In the genomic region with DNA sequence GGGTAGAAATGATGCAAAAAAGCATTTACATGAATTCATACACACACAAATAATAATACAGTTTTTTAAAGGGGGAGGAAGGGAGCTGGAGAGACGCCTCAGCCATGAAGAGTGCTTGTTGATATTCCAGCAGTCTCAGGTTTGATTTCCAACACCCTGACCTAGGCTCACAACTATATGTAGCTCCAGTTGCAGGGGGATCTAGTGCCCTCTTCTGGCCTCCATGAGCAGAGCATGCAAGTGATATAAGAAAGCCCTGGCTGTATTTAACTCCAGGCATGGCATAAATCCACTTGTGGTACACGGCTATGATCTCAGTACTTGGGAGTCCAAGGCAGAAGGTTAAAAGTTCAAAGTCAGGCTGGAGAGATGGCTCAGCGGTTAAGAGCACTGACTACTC, we compare ENCODE assay signal across 13 mouse cellular contexts. TPM values are rescaled to one million over a fixed set of nuclear protein-coding genes. Genes with fewer than 3 reads are reported as not detected.
A peak's percentile ranks its signal among the peaks of the same experiment; 100 is the strongest.
DNase-seq lines count a peak whose midpoint lies in the region; ATAC-seq and TF ChIP-seq lines count a peak whose summit lies in the region.
"Had no signal": no experiment of that assay in that cellular context is flagged by ENCODE, and none has a peak within 500 bp of the region (broad histone marks: within the 10 kb centered on the region; RNA-seq: fewer than 3 reads in every experiment).

No protein-coding gene starts in this region.

- no peaks in the 10 kb centered on the region for H3K36me3 ChIP-seq in heart, adult 2 months (ENCODE audit: control insufficient read depth, insufficient read depth, low read length)
- H3K36me3 ChIP-seq in stomach, postnatal 0 days (ENCODE audit: control insufficient read depth, insufficient read depth, low read length), result no peaks in the 10 kb centered on the region
- H3K36me3 ChIP-seq: heart, embryonic 10.5 days; neural tube, embryonic 13.5 days had no signal

- no peaks in the 10 kb centered on the region for H3K79me2 ChIP-seq in heart, adult 2 months (replicated peaks; ENCODE audit: control insufficient read depth, insufficient read depth, low read length)

- TF ChIP-seq EP300 in heart, adult 2 months (IDR thresholded peaks at IDR 0.05; ENCODE audit: insufficient read depth, low read depth, low read length), result no peak
- TF ChIP-seq EP300 in stomach, postnatal 0 days (optimal IDR thresholded peaks at IDR 0.05), result no peak

- intact Hi-C loops in heart, adult 2 months (cut with DNase I), result no loop called here

- peaks cover 3% of the 10 kb centered on the region; the same call in 1 of the 2 replicates for H3K27me3 ChIP-seq in heart, adult 2 months (ENCODE audit: control insufficient read depth, insufficient read depth, low read length)
- no peaks in the 10 kb centered on the region for H3K27me3 ChIP-seq in stomach, postnatal 0 days (ENCODE audit: control insufficient read depth, insufficient read depth, low read length)

- WGBS in heart, adult 2 months, result 63% methylated on average over 3 of the region's 3 CpGs
- 63% methylated on average over 3 of the region's 3 CpGs for WGBS in stomach, postnatal 0 days

- H3K9me3 ChIP-seq in stomach, postnatal 0 days (ENCODE audit: control insufficient read depth, low read length), result no peaks in the 10 kb centered on the region
- H3K9me3 ChIP-seq: heart, embryonic 10.5 days; neural tube, embryonic 13.5 days had no signal

- ATAC-seq in stomach, postnatal 0 days (ENCODE audit: low FRiP score, low TSS enrichment), result no peak
- no peak for ATAC-seq in megakaryocyte-erythroid progenitor cell, adult 5-6 weeks (replicated peaks; ENCODE audit: low FRiP score, low TSS enrichment, poor library complexity, severe bottlenecking)
- ATAC-seq: hindbrain, postnatal 0 days had no signal

- no peak overlapping the region for H3K9ac ChIP-seq in heart, adult 2 months (ENCODE audit: low read depth, low read length)
- no peak overlapping the region for H3K9ac ChIP-seq in stomach, postnatal 0 days (ENCODE audit: low read length)
- H3K9ac ChIP-seq: neural tube, embryonic 13.5 days had no signal

- H3K4me3 ChIP-seq in heart, adult 2 months, result no peak overlapping the region
- no peak overlapping the region for H3K4me3 ChIP-seq in stomach, postnatal 0 days (ENCODE audit: low read depth, low read length)
- H3K4me3 ChIP-seq: heart, embryonic 10.5 days; megakaryocyte, embryonic 14.5 days; neural tube, embryonic 13.5 days had no signal

- no peaks in the 10 kb centered on the region for H3K4me1 ChIP-seq in heart, adult 2 months (ENCODE audit: control insufficient read depth, insufficient read depth, low read length)
- no peaks in the 10 kb centered on the region for H3K4me1 ChIP-seq in stomach, postnatal 0 days (replicated peaks; ENCODE audit: control insufficient read depth, insufficient read depth)
- H3K4me1 ChIP-seq: megakaryocyte, embryonic 14.5 days; neural tube, embryonic 13.5 days had no signal

- peak; percentile 51 for TF ChIP-seq CTCF in heart, adult 2 months (IDR thresholded peaks at IDR 0.05)
- TF ChIP-seq CTCF in stomach, postnatal 0 days (IDR thresholded peaks at IDR 0.05; ENCODE audit: low read depth), result peak; percentile 49

- H3K27ac ChIP-seq in heart, adult 2 months, result no peak overlapping the region
- no peak overlapping the region for H3K27ac ChIP-seq in stomach, postnatal 0 days (replicated peaks)
- H3K27ac ChIP-seq: heart, embryonic 10.5 days; hindbrain, postnatal 0 days; neural tube, embryonic 13.5 days had no signal

- TF ChIP-seq POLR2A in heart, adult 2 months (IDR thresholded peaks at IDR 0.05; ENCODE audit: insufficient read depth, low read depth, low read length), result no peak

- H3K4me2 ChIP-seq in stomach, postnatal 0 days (replicated peaks; ENCODE audit: low read depth), result no peak overlapping the region
- H3K4me2 ChIP-seq: neural tube, embryonic 13.5 days had no signal

- DNase-seq in heart, adult 2 months, result no peak
- DNase-seq in heart, postnatal 4 days, result no peak
- DNase-seq in lung, postnatal 14 days, result peak; percentile 7
- DNase-seq in lung, adult 18-20 months, result no peak
- DNase-seq in NIH3T3 (ENCODE audit: low read depth), result peak; percentile 29
- no peak for DNase-seq in stomach, postnatal 0 days (ENCODE audit: low spot score)

RNA-seq across cellular contexts. Expression of a gene that starts 1.1 kb away (rescaled TPM):
- not detected for total RNA-seq in heart, adult 2 months (2021)
- polyA plus RNA-seq in heart, adult 2 months (2012; rRNA removed), result not detected in 2 replicates
- total RNA-seq in heart, postnatal 4 days (2021), result not detected
- polyA plus RNA-seq in stomach, postnatal 0 days (2015; fragmentation: Nextera tagmentation; extraction: Ambion mirVana), result not detected in 2 replicates
- total RNA-seq in megakaryocyte-erythroid progenitor cell, adult 5-6 weeks (2014; fragmentation: Nextera tagmentation), result not detected in 2 replicates
- not detected in 2 replicates for total RNA-seq in megakaryocyte-erythroid progenitor cell, adult 5-6 weeks (2017)
- total RNA-seq: hindbrain, postnatal 0 days; layer of hippocampus, adult 18-20 months had no signal
- polyA plus RNA-seq: hindbrain, postnatal 0 days; limb, embryonic 11.5 days; neural tube, embryonic 13.5 days had no signal

RNA-seq across cellular contexts. Expression of a gene that starts 7.2 kb away (rescaled TPM):
- not detected for total RNA-seq in heart, adult 2 months (2021)
- polyA plus RNA-seq in heart, adult 2 months (2012; rRNA removed), result not detected in 2 replicates
- total RNA-seq in heart, postnatal 4 days (2021), result not detected
- polyA plus RNA-seq in stomach, postnatal 0 days (2015; fragmentation: Nextera tagmentation; extraction: Ambion mirVana), result not detected in 2 replicates
- not detected in 2 replicates for total RNA-seq in megakaryocyte-erythroid progenitor cell, adult 5-6 weeks (2014; fragmentation: Nextera tagmentation)
- not detected in 2 replicates for total RNA-seq in megakaryocyte-erythroid progenitor cell, adult 5-6 weeks (2017)
- total RNA-seq: hindbrain, postnatal 0 days; layer of hippocampus, adult 18-20 months had no signal
- polyA plus RNA-seq: heart, embryonic 10.5 days; hindbrain, postnatal 0 days; limb, embryonic 11.5 days; neural tube, embryonic 13.5 days had no signal

RNA-seq across cellular contexts. Expression of a gene that starts 21.2 kb away (rescaled TPM):
- not detected for total RNA-seq in heart, adult 2 months (2021)
- polyA plus RNA-seq in heart, adult 2 months (2012; rRNA removed), result not detected in 2 replicates
- not detected for total RNA-seq in heart, postnatal 4 days (2021)
- polyA plus RNA-seq in stomach, postnatal 0 days (2015; fragmentation: Nextera tagmentation; extraction: Ambion mirVana), result not detected in 2 replicates
- not detected in 2 replicates for total RNA-seq in megakaryocyte-erythroid progenitor cell, adult 5-6 weeks (2014; fragmentation: Nextera tagmentation)
- not detected in 2 replicates for total RNA-seq in megakaryocyte-erythroid progenitor cell, adult 5-6 weeks (2017)
- total RNA-seq: hindbrain, postnatal 0 days; layer of hippocampus, adult 18-20 months had no signal
- polyA plus RNA-seq: heart, embryonic 10.5 days; hindbrain, postnatal 0 days; limb, embryonic 11.5 days; neural tube, embryonic 13.5 days had no signal

RNA-seq across cellular contexts. Expression of a gene that starts 39.5 kb away (rescaled TPM):
- total RNA-seq in heart, adult 2 months (2021), result not detected
- not detected in 2 replicates for polyA plus RNA-seq in heart, adult 2 months (2012; rRNA removed)
- not detected for total RNA-seq in heart, postnatal 4 days (2021)
- not detected in 2 replicates for polyA plus RNA-seq in stomach, postnatal 0 days (2015; fragmentation: Nextera tagmentation; extraction: Ambion mirVana)
- total RNA-seq in megakaryocyte-erythroid progenitor cell, adult 5-6 weeks (2014; fragmentation: Nextera tagmentation), result not detected in 2 replicates
- not detected in 2 replicates for total RNA-seq in megakaryocyte-erythroid progenitor cell, adult 5-6 weeks (2017)
- total RNA-seq: hindbrain, postnatal 0 days; layer of hippocampus, adult 18-20 months had no signal
- polyA plus RNA-seq: heart, embryonic 10.5 days; hindbrain, postnatal 0 days; limb, embryonic 11.5 days; neural tube, embryonic 13.5 days had no signal

Comparison
In these comparisons a context has a peak if more than half of its experiments do, and no peak if none do; other contexts are left out.
1. DNase-seq: peak in lung, postnatal 14 days (single experiment) and NIH3T3 (single experiment); none in heart, adult 2 months (0 of 2), heart, postnatal 4 days (single experiment), lung, adult 18-20 months (0 of 2) and stomach, postnatal 0 days (single experiment).